Mouse (Mus musculus): ENCODE measurements around the gene Odf3l1. TPM values are rescaled to one million over a fixed set of nuclear protein-coding genes. Genes with fewer than 3 reads are reported as not detected.
A peak's percentile ranks its signal among the peaks of the same experiment; 100 is the strongest.

The Odf3l1 gene
- polyA plus RNA-seq, 1 experiment from 2014 or later, result not detected

GRCm38 (mm10) chr9:56896779-56897178, 32.3 kb upstream of the Odf3l1 start:
- H3K4me3 ChIP-seq (ENCODE audit: low read depth, low read length), result no peak overlapping the region
- H3K4me2 ChIP-seq, result no peak overlapping the region
- ATAC-seq (ENCODE audit: low FRiP score) (no peak), DNase-seq (ENCODE audit: low spot score, missing footprints) (no peak)
- no peaks in the 10 kb centered on the region for H3K36me3 ChIP-seq (ENCODE audit: control insufficient read depth, insufficient read depth, low read length)
- no peak overlapping the region for H3K9ac ChIP-seq (ENCODE audit: low read length)
- 0 out of 2 replicates have a peak, but pooled peaks cover 2% of the 10 kb centered on the region for H3K4me1 ChIP-seq (ENCODE audit: control insufficient read depth, insufficient read depth, low read length)
- H3K27ac ChIP-seq (ENCODE audit: low read depth, low read length), result no peak overlapping the region
- no peaks in the 10 kb centered on the region; the same call in 1 of the 2 replicates for H3K27me3 ChIP-seq (ENCODE audit: control insufficient read depth, insufficient read depth, low read length)
- 91% methylated on average over 12 of the region's 12 CpGs for WGBS
- no peaks in the 10 kb centered on the region for H3K9me3 ChIP-seq (ENCODE audit: control insufficient read depth, low read length)

GRCm38 (mm10) chr9:56894006-56894405, 29.5 kb upstream of the Odf3l1 start:
- H3K4me3 ChIP-seq (ENCODE audit: low read depth, low read length), result no peak overlapping the region
- H3K9ac ChIP-seq (ENCODE audit: low read length), result no peak overlapping the region
- ATAC-seq (ENCODE audit: low FRiP score) (no peak), DNase-seq (ENCODE audit: low spot score, missing footprints) (no peak)
- 11% methylated on average over 3 of the region's 3 CpGs for WGBS
- no peaks in the 10 kb centered on the region for H3K36me3 ChIP-seq (ENCODE audit: control insufficient read depth, insufficient read depth, low read length)
- H3K27ac ChIP-seq (ENCODE audit: low read depth, low read length), result no peak overlapping the region
- no peak overlapping the region for H3K4me2 ChIP-seq
- H3K27me3 ChIP-seq (ENCODE audit: control insufficient read depth, insufficient read depth, low read length), result no peaks in the 10 kb centered on the region; the same call in 1 of the 2 replicates
- no peaks in the 10 kb centered on the region for H3K9me3 ChIP-seq (ENCODE audit: control insufficient read depth, low read length)
- H3K4me1 ChIP-seq (ENCODE audit: control insufficient read depth, insufficient read depth, low read length), result peaks cover 6% of the 10 kb centered on the region; the same call in 1 of the 2 replicates

- H3K4me3 ChIP-seq (ENCODE audit: low read depth, low read length), result no peak overlapping the region
- H3K27ac ChIP-seq (ENCODE audit: low read depth, low read length), result no peak overlapping the region
- peaks cover 6% of the 10 kb centered on the region; the same call in 1 of the 2 replicates for H3K4me1 ChIP-seq (ENCODE audit: control insufficient read depth, insufficient read depth, low read length)
- DNase-seq (ENCODE audit: low spot score, missing footprints), result no peak
- 65% methylated on average over 8 of the region's 8 CpGs for WGBS
- no peak overlapping the region for H3K9ac ChIP-seq (ENCODE audit: low read length)
- no peaks in the 10 kb centered on the region; the same call in 1 of the 2 replicates for H3K27me3 ChIP-seq (ENCODE audit: control insufficient read depth, insufficient read depth, low read length)
- no peak overlapping the region for H3K4me2 ChIP-seq
- no peak for ATAC-seq (ENCODE audit: low FRiP score)
- no peaks in the 10 kb centered on the region for H3K36me3 ChIP-seq (ENCODE audit: control insufficient read depth, insufficient read depth, low read length)
- no peaks in the 10 kb centered on the region for H3K9me3 ChIP-seq (ENCODE audit: control insufficient read depth, low read length)
These were observed 28.8 kb upstream of the Odf3l1 start for GRCm38 (mm10) chr9:56893313-56893712.

GRCm38 (mm10) chr9:56892111-56892510, 27.6 kb upstream of the Odf3l1 start:
- WGBS, result 90% methylated on average over 10 of the region's 10 CpGs
- Histone ChIP-seq H3K9me3 (ENCODE audit: control insufficient read depth, low read length) (no peaks in the 10 kb centered on the region), H3K27me3 (ENCODE audit: control insufficient read depth, insufficient read depth, low read length) (no peaks in the 10 kb centered on the region; the same call in 1 of the 2 replicates), H3K27ac (ENCODE audit: low read depth, low read length) (no peak overlapping the region), H3K4me2 (no peak overlapping the region), H3K4me1 (ENCODE audit: control insufficient read depth, insufficient read depth, low read length) (peaks cover 6% of the 10 kb centered on the region; the same call in 1 of the 2 replicates), H3K4me3 (ENCODE audit: low read depth, low read length) (no peak overlapping the region), H3K36me3 (ENCODE audit: control insufficient read depth, insufficient read depth, low read length) (no peaks in the 10 kb centered on the region), H3K9ac (ENCODE audit: low read length) (no peak overlapping the region; the same call in 1 of the 2 replicates)
- DNase-seq (ENCODE audit: low spot score, missing footprints) (no peak), ATAC-seq (ENCODE audit: low FRiP score) (no peak)

GRCm38 (mm10) chr9:56891517-56892011, 27.1 kb upstream of the Odf3l1 start:
- peak overlapping the region; percentile 34; the same call in 1 of the 2 replicates for H3K4me2 ChIP-seq
- H3K4me3 ChIP-seq (ENCODE audit: low read depth, low read length), result no peak overlapping the region

GRCm38 (mm10) chr9:56890522-56891250, 26.2 kb upstream of the Odf3l1 start:
- Histone ChIP-seq H3K27me3 (ENCODE audit: control insufficient read depth, insufficient read depth, low read length) (no peaks in the 10 kb centered on the region; the same call in 1 of the 2 replicates), H3K4me3 (ENCODE audit: low read depth, low read length) (no peak overlapping the region)

More at GRCm38 (mm10) chr9:56891517-56892011, 27.1 kb upstream of the Odf3l1 start:
- ATAC-seq (ENCODE audit: low FRiP score) (peak; percentile 45), DNase-seq (ENCODE audit: low spot score, missing footprints) (peak; percentile 97)
- WGBS, result 30% methylated on average over 12 of the region's 12 CpGs
- H3K9me3 ChIP-seq (ENCODE audit: control insufficient read depth, low read length), result no peaks in the 10 kb centered on the region
- H3K27me3 ChIP-seq (ENCODE audit: control insufficient read depth, insufficient read depth, low read length), result no peaks in the 10 kb centered on the region; the same call in 1 of the 2 replicates
- H3K4me1 ChIP-seq (ENCODE audit: control insufficient read depth, insufficient read depth, low read length), result peaks cover 6% of the 10 kb centered on the region; the same call in 1 of the 2 replicates
- no peaks in the 10 kb centered on the region for H3K36me3 ChIP-seq (ENCODE audit: control insufficient read depth, insufficient read depth, low read length)
- H3K27ac ChIP-seq (ENCODE audit: low read depth, low read length), result no peak overlapping the region
- H3K9ac ChIP-seq (ENCODE audit: low read length), result peak overlapping the region; percentile 46

GRCm38 (mm10) chr9:56889817-56890216, 25.3 kb upstream of the Odf3l1 start:
- 6% methylated on average over 14 of the region's 14 CpGs for WGBS

More at GRCm38 (mm10) chr9:56890522-56891250, 26.2 kb upstream of the Odf3l1 start:
- Histone ChIP-seq H3K4me2 (no peak overlapping the region), H3K36me3 (ENCODE audit: control insufficient read depth, insufficient read depth, low read length) (no peaks in the 10 kb centered on the region), H3K9me3 (ENCODE audit: control insufficient read depth, low read length) (no peaks in the 10 kb centered on the region), H3K4me1 (ENCODE audit: control insufficient read depth, insufficient read depth, low read length) (peaks cover 6% of the 10 kb centered on the region; the same call in 1 of the 2 replicates), H3K9ac (ENCODE audit: low read length) (no peak overlapping the region), H3K27ac (ENCODE audit: low read depth, low read length) (no peak overlapping the region)
- DNase-seq (ENCODE audit: low spot score, missing footprints) (no peak), ATAC-seq (ENCODE audit: low FRiP score) (no peak)
- WGBS, result 70% methylated on average over 11 of the region's 11 CpGs

GRCm38 (mm10) chr9:56887581-56887980, 23.1 kb upstream of the Odf3l1 start:
- Histone ChIP-seq H3K4me3 (ENCODE audit: low read depth, low read length) (no peak overlapping the region), H3K27me3 (ENCODE audit: control insufficient read depth, insufficient read depth, low read length) (no peaks in the 10 kb centered on the region; the same call in 1 of the 2 replicates), H3K9me3 (ENCODE audit: control insufficient read depth, low read length) (no peaks in the 10 kb centered on the region), H3K4me2 (no peak overlapping the region), H3K9ac (ENCODE audit: low read length) (no peak overlapping the region), H3K36me3 (ENCODE audit: control insufficient read depth, insufficient read depth, low read length) (no peaks in the 10 kb centered on the region), H3K4me1 (ENCODE audit: control insufficient read depth, insufficient read depth, low read length) (peaks cover 6% of the 10 kb centered on the region; the same call in 1 of the 2 replicates), H3K27ac (ENCODE audit: low read depth, low read length) (no peak overlapping the region)
- ATAC-seq (ENCODE audit: low FRiP score) (no peak), DNase-seq (ENCODE audit: low spot score, missing footprints) (no peak)
- WGBS, result 96% methylated on average over 16 of the region's 16 CpGs

More at GRCm38 (mm10) chr9:56889817-56890216, 25.3 kb upstream of the Odf3l1 start:
- peak; percentile 70 for ATAC-seq (ENCODE audit: low FRiP score)
- peak overlapping the region; percentile 47 for H3K4me2 ChIP-seq
- H3K36me3 ChIP-seq (ENCODE audit: control insufficient read depth, insufficient read depth, low read length), result no peaks in the 10 kb centered on the region
- H3K9ac ChIP-seq (ENCODE audit: low read length), result peak overlapping the region; percentile 27; the same call in 1 of the 2 replicates
- no peaks in the 10 kb centered on the region for H3K9me3 ChIP-seq (ENCODE audit: control insufficient read depth, low read length)
- DNase-seq (ENCODE audit: low spot score, missing footprints), result peak; percentile 94
- H3K27ac ChIP-seq (ENCODE audit: low read depth, low read length), result no peak overlapping the region
- H3K27me3 ChIP-seq (ENCODE audit: control insufficient read depth, insufficient read depth, low read length), result no peaks in the 10 kb centered on the region; the same call in 1 of the 2 replicates
- H3K4me1 ChIP-seq (ENCODE audit: control insufficient read depth, insufficient read depth, low read length), result peaks cover 6% of the 10 kb centered on the region; the same call in 1 of the 2 replicates
- H3K4me3 ChIP-seq (ENCODE audit: low read depth, low read length), result peak overlapping the region; percentile 13; the same call in 1 of the 2 replicates

- H3K4me3 ChIP-seq (ENCODE audit: low read depth, low read length), result no peak overlapping the region
- no peak for ATAC-seq (ENCODE audit: low FRiP score)
- WGBS, result 88% methylated on average over 15 of the region's 15 CpGs
- H3K4me1 ChIP-seq (ENCODE audit: control insufficient read depth, insufficient read depth, low read length), result peaks cover 3% of the 10 kb centered on the region; the same call in 1 of the 2 replicates
- H3K4me2 ChIP-seq, result no peak overlapping the region
- no peaks in the 10 kb centered on the region for H3K36me3 ChIP-seq (ENCODE audit: control insufficient read depth, insufficient read depth, low read length)
- no peaks in the 10 kb centered on the region for H3K27me3 ChIP-seq (ENCODE audit: control insufficient read depth, insufficient read depth, low read length)
- no peak for DNase-seq (ENCODE audit: low spot score, missing footprints)
- H3K9me3 ChIP-seq (ENCODE audit: control insufficient read depth, low read length), result no peaks in the 10 kb centered on the region
- no peak overlapping the region for H3K27ac ChIP-seq (ENCODE audit: low read depth, low read length)
- H3K9ac ChIP-seq (ENCODE audit: low read length), result no peak overlapping the region
These were observed 22.1 kb upstream of the Odf3l1 start for GRCm38 (mm10) chr9:56886601-56887000.

Data from midbrain, embryonic 11.5 days (tissue).